Mouse (Mus musculus) C2C12 (cell line): ENCODE data around the gene Gpatch2.

Experiments used
- CEBPB ChIP-seq: IDR thresholded peaks from one replicate; pipeline ENCODE4 v1.6.1; 2011; ENCODE audit warnings: low read depth, mild to moderate bottlenecking, control low read depth, moderate library complexity
- CTCF ChIP-seq: IDR thresholded peaks from one replicate; pipeline ENCODE4 v1.5.1; 2011; ENCODE audit not compliant: control insufficient read depth, insufficient read depth, insufficient read length
- MAX ChIP-seq: IDR thresholded peaks from one replicate; pipeline ENCODE4 v1.6.1; 2011; ENCODE audit warnings: mild to moderate bottlenecking, control low read depth
- MYOD1 ChIP-seq: IDR thresholded peaks from one replicate; pipeline ENCODE4 v1.6.1; 2011; ENCODE audit warnings: low read depth; ENCODE audit not compliant: control insufficient read depth, insufficient read length
- MYOG ChIP-seq: IDR thresholded peaks from one replicate; pipeline ENCODE4 v1.6.1; 2011; ENCODE audit not compliant: control insufficient read depth, insufficient read length; ENCODE audit errors: extremely low read depth
- USF1 ChIP-seq: IDR thresholded peaks from one replicate; pipeline ENCODE4 v1.6.1; 2011; ENCODE audit warnings: low read depth, mild to moderate bottlenecking, control low read depth, moderate library complexity

GRCm38 (mm10) chr1:187286924-187287323 is 71.6 kb downstream of the Gpatch2 start:
- TF ChIP-seq CTCF, result no peak
- no peak for TF ChIP-seq MAX
- no peak for TF ChIP-seq CEBPB
- no peak for TF ChIP-seq MYOG
- no peak for TF ChIP-seq MYOD1
- TF ChIP-seq USF1, result no peak
